Mouse (Mus musculus) ovary, postnatal 10 days (tissue): ENCODE measurements at regions not wholly inside any gene's neighbourhood (a gene's known extent, or its start where the extent isn't known, plus 50 kb on each side); places are given as distances from the start of the nearest gene placed in this dataset.

Experiments used
- DNase-seq: peaks from one replicate; pipeline ENCODE4 v3.0.0; 2022; ENCODE audit warnings: low spot score

GRCm38 (mm10) chr6:100176914-100177560 is 110.2 kb downstream of the Rybp start:
- no peak for DNase-seq

- no peak for DNase-seq
Observed at GRCm38 (mm10) chr6:100170711-100171348, 116.5 kb downstream of the Rybp start.

GRCm38 (mm10) chr6:100167321-100167720 is 120.0 kb downstream of the Rybp start:
- no peak for DNase-seq

GRCm38 (mm10) chr6:100165746-100166145 is 121.5 kb downstream of the Rybp start:
- no peak for DNase-seq

- DNase-seq: no peak
Observed at GRCm38 (mm10) chr6:100164162-100164561, 123.1 kb downstream of the Rybp start.

- no peak for DNase-seq
Observed at GRCm38 (mm10) chr6:100163814-100164130, 123.5 kb downstream of the Rybp start.

GRCm38 (mm10) chr6:100162961-100163813 is 124.1 kb downstream of the Rybp start:
- DNase-seq: peak; percentile 48

GRCm38 (mm10) chr6:100160670-100161069 is 126.6 kb downstream of the Rybp start:
- no peak for DNase-seq

GRCm38 (mm10) chr6:100159817-100160216 is 127.5 kb downstream of the Rybp start:
- no peak for DNase-seq

GRCm38 (mm10) chr6:100159246-100159645 is 128.0 kb downstream of the Rybp start:
- no peak for DNase-seq

GRCm38 (mm10) chr6:100157288-100157687 is 130.0 kb downstream of the Rybp start:
- no peak for DNase-seq

GRCm38 (mm10) chr6:100156163-100156562 is 131.1 kb downstream of the Rybp start:
- DNase-seq: no peak

- no peak for DNase-seq
Observed at GRCm38 (mm10) chr6:100155676-100156075, 131.6 kb downstream of the Rybp start.

GRCm38 (mm10) chr6:100151447-100151846 is 135.8 kb downstream of the Rybp start:
- no peak for DNase-seq

- no peak for DNase-seq
Observed at GRCm38 (mm10) chr6:100150703-100151208, 136.5 kb downstream of the Rybp start.

- DNase-seq: no peak
Observed at GRCm38 (mm10) chr6:100149458-100149852, 137.8 kb downstream of the Rybp start.

- no peak for DNase-seq
Observed at GRCm38 (mm10) chr6:100148751-100149457, 138.4 kb downstream of the Rybp start.

GRCm38 (mm10) chr6:100146360-100146935 is 140.8 kb downstream of the Rybp start:
- DNase-seq: no peak

GRCm38 (mm10) chr6:100145869-100146268 is 141.4 kb downstream of the Rybp start:
- no peak for DNase-seq

- no peak for DNase-seq
Observed at GRCm38 (mm10) chr6:100144544-100145287, 142.6 kb downstream of the Rybp start.
